Mouse (Mus musculus): ENCODE results near the gene Sdk2.

Gene Sdk2

DNA sequence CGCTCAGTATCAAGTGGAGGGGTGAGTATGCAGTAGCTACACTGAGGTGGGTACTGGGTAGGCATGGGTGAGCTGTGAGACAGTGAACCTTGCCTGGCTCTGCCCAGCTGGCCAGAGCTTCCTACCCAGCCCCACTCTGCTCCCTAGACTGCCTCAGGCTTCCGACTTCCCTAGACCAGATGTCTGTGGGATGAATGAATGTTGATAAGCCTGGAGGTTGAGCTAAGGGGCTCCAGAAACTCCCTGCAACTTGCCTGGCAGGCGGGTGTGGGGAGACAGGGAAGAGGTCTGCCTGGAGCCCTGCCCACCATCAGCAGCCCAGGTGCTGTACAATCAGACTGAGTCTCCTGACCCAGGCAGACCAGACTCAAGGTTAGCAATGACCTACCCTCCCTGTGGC lies 139.0 kb downstream of the Sdk2 start:
- DNase-seq (ENCODE audit: low spot score), result no peak

DNA sequence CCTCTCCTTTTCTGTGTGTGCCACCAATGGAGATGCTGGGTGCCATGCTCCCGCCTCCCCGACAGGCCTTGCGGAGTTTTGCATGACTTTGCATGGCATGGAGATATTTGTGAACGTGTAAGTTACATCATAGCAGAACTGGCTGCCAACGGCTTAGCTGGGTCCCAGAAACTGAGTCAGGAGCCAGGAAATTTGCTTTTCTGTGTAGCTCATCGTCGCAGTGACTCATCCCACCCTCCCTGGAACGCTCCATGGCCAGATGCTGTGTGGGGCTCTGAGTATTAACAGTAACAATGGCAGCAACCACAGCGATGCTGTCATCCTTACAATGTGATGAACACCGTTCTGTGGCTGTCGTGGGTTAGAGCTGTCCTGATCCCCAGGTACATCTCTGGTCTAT lies 139.6 kb downstream of the Sdk2 start:
- DNase-seq (ENCODE audit: low spot score), result no peak

DNA sequence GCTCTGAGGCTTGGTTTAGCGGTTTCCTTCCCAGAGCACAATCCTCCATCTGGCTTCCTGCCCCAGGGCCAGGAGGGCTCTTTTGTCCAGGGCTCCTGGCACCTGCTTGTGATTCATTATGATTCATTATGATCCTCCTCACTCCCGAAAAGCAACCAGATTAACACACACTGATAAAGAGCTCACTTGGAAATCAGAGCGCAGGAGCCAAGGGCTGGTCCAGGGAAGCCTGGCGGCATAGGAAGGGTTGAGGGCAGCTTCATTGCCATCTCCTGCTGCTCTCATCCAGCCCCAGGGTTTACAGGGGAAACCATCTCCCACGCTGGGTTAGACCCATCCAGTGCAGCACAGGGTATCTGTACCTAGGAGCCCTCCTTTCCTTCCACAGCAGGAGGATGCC lies 143.7 kb downstream of the Sdk2 start:
- no peak for DNase-seq (ENCODE audit: low spot score)

DNA sequence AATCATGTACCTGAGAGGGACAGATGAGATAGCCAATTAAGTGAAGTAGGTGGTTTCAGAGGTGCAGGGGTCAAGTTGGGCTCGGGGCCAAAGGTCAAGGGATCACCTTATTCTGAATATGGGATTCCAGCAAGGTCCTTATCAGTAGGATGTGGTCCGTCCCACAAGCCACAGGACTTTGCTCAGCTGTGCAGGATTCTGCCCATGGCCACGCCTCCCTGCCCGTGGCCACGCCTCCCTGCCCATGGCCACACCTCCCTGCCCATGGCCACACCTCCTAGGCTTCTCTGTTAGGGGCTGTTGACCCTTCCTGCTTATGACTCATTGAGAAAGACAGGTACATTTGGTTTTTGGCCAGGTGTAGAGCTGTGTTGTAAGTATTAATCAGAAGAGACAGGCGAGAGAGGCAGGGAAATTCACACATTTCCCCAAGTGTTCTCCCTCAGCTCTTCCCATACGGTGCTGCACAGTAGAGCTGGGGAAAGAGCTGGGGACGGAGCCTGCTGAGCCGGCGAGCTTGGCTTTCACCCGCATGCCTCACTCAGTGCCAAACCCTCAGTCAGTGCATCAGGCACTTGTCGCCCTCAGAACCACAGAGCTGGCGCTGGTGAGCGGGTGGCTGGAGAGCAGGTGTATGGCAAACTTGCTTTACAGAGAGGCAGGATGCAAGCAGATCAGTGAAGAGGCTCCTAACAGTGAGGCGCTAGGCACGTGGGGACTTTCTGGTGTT lies 163.6 kb downstream of the Sdk2 start:
- DNase-seq (ENCODE audit: low spot score), result peak; percentile 46

DNA sequence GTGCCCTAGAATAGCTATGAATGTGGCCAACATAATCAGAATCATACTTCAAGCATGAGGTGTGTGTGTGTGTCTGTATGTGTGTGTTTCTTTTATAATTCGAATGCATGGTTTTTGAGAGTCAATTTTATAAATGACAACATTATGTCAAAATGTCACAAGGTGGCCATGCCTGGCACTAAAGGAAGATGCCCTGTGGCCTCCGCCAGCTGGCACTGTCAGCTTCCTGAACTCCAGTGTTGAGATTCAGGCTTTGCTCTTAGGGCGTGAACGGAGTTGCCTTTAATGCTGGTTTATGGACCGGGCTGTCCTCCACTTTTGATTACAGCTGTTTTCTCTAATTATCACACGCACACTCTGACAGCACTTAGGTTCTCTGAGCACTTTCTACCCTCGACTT lies 164.9 kb downstream of the Sdk2 start:
- no peak for DNase-seq (ENCODE audit: low spot score)

DNA sequence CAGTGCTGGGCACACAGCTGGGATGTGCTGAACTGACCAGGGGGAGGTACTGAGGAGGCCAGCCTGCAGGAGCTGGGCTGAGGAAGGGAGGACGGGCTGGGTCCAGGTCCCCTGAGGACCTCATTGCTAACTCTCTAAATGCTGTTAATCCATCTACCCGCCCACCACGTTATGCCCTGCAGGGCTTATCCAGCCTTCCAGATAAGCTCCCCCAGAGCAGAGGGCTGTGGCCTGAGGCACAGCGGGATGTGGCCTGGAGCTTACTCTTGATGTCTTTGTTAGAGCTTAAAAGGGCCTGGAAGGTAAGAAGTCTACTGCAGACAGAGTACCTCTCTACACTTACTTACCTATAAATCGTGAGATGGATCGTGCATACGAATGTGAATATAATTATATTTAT lies 168.2 kb downstream of the Sdk2 start:
- DNase-seq (ENCODE audit: low spot score), result no peak

DNA sequence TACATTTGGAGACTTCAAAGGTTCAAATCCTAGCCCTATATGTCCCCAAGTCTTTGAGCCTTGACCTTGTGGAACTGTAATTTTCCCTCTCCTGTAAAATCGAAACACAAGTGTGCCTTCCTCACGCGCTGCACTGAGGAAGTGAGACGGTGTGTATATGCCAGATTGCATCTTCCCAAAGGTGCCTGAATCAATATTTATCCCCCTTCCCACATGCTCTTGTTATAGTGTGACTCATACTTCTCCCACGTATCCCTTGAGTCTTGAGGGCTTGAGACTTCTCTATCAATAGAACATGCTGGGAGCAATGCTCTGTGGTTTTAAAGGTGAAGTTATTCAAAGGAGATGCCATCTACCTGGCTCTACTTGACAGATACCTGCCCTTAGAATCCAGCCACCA lies 170.8 kb downstream of the Sdk2 start:
- DNase-seq (ENCODE audit: low spot score), result no peak

DNA sequence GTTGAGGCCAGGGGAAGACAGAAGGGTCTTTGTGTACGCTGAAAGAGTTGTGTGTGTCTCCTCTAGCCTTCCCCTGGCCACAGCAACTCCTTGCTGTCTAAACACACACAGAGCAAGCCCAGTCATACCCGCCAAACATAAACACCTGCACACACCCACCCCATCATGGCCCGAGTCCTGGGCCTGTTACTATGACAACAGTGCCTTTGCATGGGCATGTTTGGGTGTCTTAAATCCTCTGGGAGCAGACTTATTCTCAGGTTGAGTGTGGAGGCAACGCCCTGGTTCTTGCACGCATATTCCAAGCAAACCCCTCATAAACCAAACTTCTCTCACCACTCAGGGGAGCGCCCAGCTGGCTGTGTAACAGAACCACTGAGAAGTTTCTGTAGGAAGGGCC lies 173.9 kb downstream of the Sdk2 start:
- DNase-seq (ENCODE audit: low spot score), result no peak

DNA sequence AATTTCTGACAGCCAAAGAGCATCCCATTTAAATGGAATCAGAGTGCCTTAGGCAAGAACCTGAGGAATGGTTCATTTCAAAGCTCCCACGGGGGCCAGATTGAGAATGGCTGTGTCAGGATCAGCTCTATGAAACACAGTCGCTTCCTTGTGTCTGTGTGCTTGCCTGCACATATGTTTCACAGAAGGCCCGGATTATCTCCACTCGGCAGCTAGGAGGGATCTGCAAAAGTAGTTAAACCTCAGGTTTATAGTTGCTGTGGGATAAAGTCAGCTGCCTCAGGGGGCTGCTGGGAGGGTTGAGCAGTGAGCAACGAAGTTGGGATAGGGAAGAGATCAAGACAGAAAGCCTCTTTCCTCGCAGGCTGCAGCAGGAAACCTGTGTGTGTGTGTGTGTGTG lies 174.8 kb downstream of the Sdk2 start:
- no peak for DNase-seq (ENCODE audit: low spot score)

DNA sequence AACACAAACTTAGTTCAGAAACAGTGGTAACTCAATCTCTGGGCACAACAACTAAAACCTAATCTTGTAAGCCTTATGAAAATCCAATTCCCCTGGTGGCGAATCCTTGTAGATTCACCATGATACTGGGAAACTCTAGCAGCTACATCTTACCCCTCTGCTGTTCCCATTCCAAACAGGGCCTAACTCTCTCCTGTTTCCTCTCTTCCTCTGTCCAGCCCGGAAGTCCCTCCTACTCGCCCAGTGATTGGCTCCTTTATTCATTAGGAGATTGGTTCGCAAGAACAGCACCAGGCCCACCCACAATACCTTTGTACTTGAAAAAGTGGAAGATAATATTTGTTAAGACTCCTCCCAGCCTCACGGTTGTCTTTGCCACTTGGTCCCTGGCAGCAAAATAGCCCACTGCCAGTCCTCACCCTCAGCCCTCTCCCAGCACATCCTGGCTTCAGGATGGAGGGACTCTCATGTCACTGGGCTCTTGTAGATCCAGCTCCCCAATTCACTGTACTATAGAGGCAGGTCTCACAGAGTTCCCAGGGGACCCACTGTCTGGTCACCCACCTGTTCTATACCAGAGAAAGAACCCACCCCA lies 178.6 kb downstream of the Sdk2 start:
- no peak for DNase-seq (ENCODE audit: low spot score)

DNA sequence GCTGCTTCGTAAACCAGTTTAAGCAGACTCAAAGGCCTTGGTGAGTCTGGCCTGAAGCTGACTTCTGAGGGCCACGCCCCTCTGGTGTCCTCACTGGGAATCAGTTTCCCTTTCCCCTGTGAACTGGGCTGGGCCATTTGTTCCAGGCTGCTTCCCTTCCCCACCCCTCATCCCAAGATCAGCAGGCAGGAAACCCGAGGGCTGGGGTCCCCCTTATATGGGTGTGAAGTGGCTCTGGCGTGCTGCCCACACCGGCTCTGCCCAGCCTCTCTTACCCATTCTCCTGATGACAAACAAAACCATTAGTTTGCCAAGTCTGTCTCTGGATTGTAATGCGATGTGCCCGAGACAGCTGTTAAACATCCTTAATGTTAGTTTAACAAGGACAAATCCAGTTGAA lies 180.5 kb downstream of the Sdk2 start:
- no peak for DNase-seq (ENCODE audit: low spot score)

DNA sequence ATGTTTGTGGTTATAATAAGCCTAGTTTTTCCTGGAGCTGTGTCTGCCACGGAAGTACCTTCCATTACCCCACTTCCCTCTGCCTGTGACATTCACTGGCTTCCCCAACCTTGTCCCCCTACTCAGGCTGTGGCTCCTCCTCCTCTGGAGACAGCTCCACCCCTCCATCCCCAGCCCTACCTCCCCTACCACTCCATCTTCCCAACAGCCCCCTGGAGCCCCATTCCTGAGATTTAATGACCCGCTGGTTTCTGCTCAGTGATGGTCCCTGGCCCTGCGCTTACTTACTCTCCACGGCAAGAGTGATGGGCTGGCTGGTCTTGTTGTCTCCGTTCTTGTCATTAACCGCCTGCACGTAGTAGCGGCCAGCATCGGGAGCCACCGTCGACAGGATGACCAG lies 181.9 kb downstream of the Sdk2 start:
- DNase-seq (ENCODE audit: low spot score), result no peak

DNA sequence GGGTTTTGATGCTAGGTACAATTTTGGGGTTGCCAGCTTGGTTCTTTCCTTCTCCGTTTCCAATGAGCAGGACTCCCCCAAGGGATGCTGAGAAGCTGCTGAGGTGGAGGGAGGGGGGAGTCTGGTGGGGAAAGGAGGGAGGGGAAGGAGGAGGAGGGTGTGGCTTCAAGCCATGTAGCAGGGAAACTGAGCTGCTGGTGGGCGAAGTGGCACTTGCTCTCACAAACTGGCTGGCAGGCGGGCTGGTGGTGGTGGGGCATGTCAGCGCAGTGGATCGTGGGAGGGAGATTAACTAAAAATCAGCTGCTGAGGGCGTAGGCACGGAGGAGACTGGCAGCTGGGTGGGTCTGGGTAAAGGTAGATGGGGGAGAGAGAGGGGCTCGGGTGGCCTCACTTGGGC lies 183.8 kb downstream of the Sdk2 start:
- DNase-seq (ENCODE audit: low spot score), result no peak

DNA sequence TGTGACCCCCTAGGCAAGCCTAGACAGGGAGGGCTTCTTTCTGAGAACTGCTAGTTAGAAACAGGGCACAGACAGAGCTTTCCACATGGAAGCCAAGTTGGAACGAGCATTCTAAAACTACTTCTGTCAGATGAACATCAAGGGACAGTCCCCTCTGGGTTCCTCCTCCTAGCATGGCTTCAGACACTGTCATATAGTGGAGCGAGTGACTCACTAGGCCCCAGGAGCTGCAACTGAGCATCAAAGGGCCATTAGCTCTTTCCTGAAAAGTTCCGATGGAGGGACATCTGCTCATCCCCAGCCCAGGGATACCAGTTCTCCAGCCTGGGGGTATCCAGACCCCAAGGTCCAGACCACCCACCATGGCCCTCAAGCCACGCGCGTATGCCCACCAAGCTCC lies 185.0 kb downstream of the Sdk2 start:
- DNase-seq (ENCODE audit: low spot score), result no peak

DNA sequence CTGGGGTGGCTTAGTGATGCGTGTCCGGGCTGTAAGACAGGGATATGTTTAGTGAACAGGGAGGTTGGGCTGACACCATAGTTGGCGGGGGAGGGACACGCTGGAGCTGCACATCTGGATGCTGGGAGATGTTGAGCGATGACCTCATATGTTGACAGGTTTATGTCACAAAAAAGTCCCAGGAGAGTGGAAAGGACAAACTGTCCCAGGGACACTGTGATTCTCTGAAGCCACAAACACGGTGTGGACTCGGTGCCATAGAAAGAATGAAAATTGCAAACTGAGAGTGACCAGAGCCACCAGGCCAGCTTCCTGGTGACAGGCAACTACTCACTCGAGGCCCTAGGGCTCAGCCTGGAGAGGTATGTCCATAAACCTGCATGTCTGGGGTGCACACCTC lies 199.8 kb downstream of the Sdk2 start:
- DNase-seq (ENCODE audit: low spot score), result no peak

DNA sequence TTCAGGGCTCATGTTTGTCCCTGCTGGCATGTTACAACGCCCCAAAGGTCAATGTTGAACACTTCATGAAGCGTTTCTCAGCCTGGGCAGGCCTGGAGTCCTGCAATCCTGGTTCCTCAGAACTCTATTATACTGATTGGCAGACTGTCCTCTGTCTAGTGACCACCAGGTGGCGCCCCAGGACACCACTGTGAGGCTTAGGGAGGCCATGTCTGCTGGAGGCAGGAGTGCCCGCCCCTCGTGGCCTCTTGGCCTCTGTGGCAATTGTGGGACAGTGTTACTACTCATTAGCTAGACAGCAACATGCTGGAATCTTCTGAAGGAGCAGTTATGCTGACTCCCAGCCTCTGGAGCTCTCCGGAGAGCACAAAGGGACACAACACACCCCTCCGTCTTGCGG lies 201.2 kb downstream of the Sdk2 start:
- DNase-seq (ENCODE audit: low spot score), result peak; percentile 95

DNA sequence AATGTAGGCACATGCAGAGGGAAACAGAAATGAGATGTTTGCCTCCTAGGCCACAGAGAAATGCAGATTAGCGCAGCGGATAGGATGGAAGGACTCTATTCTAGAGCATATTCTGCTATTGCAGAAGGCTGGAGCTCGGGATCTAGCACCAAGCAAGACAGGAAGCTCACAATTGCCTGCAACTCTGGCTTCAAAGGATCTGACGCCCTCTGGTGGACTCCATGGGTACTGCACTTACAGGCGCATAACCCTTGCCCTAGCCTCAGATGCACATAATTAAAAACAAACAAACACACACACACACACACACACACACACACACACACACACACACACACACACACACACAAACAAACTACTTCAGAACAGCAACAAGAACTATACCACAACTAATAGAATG lies 203.4 kb downstream of the Sdk2 start:
- DNase-seq (ENCODE audit: low spot score), result peak; percentile 78

DNA sequence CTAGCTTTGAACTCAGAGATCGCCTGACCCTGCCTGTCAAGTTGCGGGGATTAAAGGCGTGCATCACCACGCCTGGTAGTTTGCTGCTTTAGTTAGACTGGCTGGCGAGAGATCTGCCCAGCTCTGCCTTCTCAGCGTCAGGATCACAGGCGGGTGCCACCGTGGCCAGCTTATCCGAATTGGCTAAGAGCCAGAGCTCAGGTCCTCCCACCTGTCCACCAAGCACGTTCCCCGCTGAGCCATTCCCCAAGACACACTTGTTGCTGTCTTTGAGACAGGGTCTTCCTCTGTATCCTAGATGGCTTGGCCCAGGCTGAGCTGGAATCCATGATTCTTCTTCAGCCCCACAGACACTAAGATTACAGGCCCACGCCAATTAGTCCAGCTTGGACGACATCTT lies 211.2 kb downstream of the Sdk2 start:
- no peak for DNase-seq (ENCODE audit: low spot score)

DNA sequence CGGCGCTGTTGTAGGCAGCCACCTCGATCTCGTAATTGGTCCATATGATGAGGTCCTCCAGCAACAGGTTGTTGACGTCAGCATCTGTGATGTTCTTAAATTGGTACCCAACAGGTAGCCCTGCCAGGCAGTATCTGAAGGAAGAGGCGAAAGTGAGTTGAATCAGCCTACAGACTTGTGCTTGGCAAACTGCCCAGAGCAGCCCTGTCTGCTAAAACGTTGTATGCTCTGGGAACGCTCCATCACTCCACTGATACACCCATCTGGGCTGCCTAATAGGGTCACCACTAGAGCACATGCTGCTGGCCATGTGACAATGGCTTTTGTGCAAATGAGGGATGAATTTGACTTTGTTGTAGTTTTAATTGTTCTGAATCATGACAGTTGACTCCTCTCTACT lies 215.1 kb downstream of the Sdk2 start:
- DNase-seq (ENCODE audit: low spot score), result no peak

DNA sequence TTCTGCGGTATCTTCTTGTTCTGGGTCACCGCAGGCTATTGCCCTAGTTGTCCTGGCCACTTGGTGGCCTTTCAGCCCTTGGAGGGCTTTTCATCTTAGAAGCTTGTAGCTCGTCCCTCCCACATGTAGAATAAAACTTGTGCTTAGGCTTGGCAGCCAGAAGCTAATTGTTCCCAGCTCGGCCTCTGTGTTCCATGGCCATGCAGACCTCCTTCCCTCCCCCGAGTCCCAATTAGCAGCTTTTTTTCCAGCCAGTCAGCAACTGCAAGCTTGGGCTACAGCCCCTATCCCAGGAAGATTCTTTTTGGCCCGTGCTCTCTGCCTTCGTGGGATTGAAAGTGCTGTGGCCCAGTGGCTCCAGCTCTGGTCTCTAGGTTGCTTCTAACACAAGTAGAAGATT lies 217.5 kb downstream of the Sdk2 start:
- DNase-seq (ENCODE audit: low spot score), result no peak

DNA sequence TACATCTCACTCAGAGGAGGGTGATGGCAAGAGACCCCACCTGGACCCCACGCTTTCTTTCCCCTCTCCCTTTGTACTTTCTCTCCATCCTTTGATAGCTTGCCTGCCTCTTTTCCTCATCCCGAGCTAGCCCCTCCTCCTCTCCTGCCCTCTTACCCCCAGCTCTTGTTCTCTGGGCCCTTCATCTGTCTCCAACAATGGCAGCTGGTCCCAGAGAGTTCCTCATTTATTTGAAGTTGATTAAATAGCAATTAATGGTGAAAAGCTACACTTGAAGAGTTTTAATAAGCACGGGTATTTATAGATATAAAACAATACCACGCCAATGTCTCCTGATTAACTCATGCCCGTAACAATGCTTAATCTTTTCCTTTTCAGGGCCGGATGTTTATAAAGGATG lies 222.9 kb downstream of the Sdk2 start:
- no peak for DNase-seq (ENCODE audit: low spot score)

DNA sequence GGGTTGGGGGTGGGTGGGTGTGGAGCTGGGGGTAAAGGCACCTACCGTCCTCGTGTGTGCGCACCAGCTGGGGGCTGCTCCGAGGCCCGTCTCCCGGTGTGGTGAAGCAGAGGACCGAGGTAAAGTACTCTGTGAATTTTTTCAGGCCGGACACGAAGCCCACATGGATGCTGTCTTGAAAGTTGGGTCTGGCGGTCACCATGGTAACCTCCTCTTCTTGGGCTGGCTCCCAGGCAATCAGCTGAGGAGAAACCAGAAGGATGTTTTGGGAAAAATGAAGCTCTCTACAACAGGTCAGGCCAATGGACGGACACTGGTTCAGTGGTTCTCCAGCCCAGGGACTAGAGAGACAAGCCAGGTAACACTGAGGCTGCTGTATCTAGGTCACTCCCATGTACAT lies 224.0 kb downstream of the Sdk2 start:
- no peak for DNase-seq (ENCODE audit: low spot score)

DNA sequence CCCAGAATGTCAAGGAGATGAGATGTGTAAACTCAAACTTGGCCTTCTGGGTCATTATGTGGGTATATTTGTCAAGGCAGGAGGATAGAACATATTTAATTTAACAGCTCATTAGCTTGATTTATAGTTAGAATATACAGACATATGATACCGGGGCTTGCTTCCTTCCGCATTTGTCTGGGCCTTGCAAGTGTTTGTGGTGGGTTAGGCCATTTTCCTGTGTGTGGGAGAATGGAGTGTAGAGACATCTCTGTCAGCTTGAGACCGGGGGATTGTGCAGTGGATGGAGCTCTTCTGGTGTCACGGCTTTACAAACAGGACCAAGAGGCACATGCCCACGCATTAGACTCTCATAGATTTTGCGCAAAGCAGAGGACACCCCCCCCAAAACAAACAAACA lies 235.2 kb downstream of the Sdk2 start:
- DNase-seq (ENCODE audit: low spot score), result no peak

DNA sequence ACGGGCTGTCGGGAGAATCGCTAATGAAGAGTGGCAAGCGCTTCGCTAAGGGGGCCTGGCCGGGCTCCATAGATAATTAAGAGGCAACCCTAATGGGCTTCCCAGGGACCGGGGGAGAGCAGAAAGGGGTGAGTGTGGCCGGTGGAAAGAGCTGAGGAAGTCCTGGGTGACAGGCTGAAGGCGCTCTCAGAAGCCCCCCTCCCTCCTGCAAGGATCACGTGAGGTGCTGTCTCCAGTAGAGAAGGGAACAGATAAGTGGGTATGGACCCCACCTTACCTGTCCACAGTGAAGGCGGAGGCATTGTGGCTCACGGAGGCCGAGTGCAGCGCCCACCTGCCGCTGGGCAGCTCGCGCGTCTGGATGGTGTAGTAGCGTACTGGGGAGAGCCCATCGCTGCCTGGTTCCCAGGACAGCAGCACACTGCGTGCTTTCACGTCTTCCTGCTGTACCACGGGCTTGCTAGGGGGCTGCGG lies 238.7 kb downstream of the Sdk2 start:
- no peak for DNase-seq (ENCODE audit: low spot score)

Measured in testis, postnatal 10 days (tissue).